Mouse (Mus musculus) heart, adult 8-10 months (tissue): ENCODE results near the gene Rps6kc1. TPM values are rescaled to one million over a fixed set of nuclear protein-coding genes. Genes with fewer than 3 reads are reported as not detected.

Experiments
- DNase-seq: peaks from one replicate; pipeline ENCODE4 v3.0.0; 2022; ENCODE audit warnings: low spot score
- total RNA-seq, 4 experiments: library from RNA; stranded (reverse); gene quantifications; 2 replicates each; pipeline ENCODE4 v1.2.4; 2022

Rps6kc1 gene
- total RNA-seq, 4 experiments from 2014 or later: 14.2 to 18.5 (median 17.0) TPM

DNA sequence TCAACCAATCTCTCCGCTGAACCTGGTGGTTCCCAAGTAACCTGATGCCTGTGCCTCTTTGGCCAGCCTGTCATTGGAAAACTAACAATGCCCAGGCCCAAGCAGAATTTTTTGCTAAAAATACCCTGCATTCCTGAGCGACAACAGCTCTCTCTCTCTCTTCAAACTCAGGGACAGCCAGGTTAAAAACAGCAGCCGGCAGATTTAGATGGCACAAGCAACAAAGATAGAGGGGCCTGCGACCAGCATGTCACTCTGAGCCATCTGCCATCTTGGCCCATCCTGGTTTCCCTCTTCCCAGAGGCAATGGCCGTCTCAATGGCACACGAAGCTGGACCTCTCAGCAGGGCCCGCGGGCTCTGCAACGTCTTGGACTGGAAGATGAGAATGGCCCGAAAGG lies 242.5 kb downstream of the Rps6kc1 start:
- DNase-seq: peak; percentile 30

GRCm38 (mm10) chr1:190667821-190668220 lies 243.7 kb downstream of the Rps6kc1 start:
- DNase-seq: no peak

DNA sequence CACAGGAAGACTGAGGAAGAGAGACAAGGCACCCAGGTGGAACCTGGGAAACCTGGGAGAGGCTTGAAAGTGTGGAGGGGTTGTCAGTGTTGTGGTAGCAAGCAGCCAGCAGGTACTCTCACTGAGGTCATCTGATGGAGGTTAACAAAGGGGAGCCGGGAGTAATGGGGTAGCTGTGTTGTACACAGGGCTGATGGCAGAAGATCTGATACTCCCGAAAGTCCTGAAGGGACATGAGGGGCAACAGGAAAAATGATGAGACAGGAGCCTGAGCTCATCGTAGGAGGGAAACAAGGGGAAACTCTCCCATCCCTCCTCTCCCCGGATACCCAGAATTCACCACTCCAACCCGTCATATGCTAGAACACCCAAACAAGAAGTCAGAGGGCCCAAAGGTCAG lies 244.2 kb downstream of the Rps6kc1 start:
- no peak for DNase-seq

DNA sequence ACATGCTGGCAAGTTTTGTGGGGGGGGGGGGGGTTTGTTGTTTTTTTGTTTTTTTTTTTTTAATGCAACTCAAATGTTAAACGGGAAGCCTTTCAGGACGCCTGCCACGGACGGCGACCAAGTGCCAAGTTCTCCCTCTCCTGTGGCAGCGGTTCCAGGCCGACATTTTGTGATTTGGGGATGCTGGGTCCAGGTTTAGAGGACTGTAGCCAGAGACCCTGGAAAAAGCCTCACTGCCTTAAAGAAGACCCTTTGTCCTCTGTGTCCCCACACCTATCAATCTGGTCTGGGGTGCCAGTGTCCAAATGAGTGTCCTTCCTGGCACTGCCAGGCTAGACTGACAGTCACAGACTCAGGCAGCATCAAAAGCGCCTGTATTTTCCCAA lies 246.1 kb downstream of the Rps6kc1 start:
- DNase-seq: no peak

DNA sequence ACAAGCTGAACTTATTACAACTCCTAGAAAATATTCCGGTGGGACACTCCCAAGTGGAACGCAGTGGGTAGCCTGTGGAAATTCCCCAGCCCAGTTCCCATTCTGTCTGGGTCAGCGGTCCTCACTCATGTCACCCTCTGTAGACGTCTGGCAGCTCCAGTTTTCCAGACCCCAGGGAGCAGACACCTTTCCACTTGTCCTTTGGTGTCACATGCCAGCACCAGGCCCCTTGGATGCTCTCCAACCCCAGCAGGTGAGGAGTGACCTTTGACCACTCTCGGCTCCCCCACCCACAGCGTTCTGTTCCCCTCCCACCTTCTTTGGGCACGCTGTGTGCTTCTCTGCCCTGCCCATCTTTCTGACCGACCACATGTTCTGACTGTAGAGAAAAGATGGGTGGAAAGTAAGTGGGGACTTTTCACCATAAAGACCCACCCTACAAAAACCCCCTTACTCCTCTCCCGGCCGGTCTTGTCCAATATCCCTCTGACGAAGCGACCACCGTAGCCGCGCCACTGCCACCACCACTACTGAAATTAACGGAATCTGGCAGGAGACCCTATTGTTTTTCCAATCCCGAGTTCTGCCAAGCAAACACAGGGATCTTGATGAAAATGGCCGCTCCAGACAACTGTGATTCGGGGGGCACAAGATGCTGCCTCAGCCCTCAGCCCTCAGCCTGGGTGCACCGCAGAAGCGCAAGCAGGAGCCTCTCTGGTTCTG lies 246.6 kb downstream of the Rps6kc1 start:
- DNase-seq: no peak

DNA sequence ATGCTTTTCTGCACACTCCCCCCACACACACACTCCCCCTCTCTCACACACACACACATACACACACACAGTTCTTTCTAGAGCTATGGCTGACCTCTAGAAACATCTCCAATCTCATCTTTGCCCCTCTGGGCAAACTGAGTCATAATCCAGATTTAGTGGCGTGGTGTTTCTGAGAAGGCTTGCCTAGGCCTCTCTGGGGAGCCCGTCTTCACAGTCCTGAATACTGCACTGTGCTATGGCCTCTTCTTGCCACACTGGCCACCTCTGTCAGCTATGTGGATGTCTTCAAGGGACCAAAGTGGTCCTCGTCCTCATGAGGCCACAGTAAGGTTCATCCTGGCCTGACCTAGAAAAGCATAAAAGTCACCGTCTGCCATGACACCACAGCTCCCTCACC lies 247.6 kb downstream of the Rps6kc1 start:
- DNase-seq: no peak

GRCm38 (mm10) chr1:190662736-190663135 lies 248.8 kb downstream of the Rps6kc1 start:
- no peak for DNase-seq

- DNase-seq: no peak
These were observed 249.8 kb downstream of the Rps6kc1 start for GRCm38 (mm10) chr1:190661764-190662163.

DNA sequence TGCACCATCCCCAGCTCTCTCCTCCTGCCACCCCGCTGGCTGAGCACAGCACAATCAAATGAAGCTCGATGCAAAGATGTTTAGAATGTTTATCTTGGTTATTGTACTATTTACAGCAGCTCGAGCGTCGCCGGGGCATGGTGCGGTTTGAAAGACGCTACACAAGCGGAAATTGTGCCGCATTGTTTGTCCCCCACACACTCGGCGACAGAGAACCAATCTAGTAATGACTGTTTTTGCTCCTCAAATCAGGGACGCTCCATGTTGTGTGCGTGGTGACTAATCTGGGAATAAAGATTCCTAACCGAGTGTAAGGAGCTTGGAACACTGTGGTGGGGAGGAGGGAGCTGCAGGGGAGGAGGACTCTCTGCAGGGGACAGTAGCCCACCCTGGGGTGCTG lies 250.3 kb downstream of the Rps6kc1 start:
- DNase-seq: no peak

- no peak for DNase-seq
These were observed 251.7 kb downstream of the Rps6kc1 start for GRCm38 (mm10) chr1:190659722-190660502.

GRCm38 (mm10) chr1:190658266-190658665 lies 253.3 kb downstream of the Rps6kc1 start:
- no peak for DNase-seq

DNA sequence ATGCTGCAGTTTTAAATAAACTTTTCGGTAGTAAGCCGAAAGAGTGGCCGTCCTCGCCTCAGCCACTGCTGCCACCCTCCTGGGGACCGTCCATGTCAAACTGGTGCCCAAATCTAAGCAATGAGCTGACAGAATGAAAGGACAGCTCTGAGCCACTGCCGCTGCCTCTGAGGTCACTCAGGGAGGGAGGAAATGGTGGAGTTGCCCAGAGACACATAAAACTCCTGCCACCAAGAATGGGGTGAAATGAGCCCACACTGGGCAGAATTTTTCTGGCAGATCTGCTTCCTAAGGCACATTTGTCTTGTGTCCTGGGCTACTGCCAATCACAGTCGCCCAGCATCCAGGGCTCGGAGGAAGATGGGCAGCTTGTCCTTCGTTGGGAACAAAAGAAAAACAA lies 255.5 kb downstream of the Rps6kc1 start:
- DNase-seq: no peak

DNA sequence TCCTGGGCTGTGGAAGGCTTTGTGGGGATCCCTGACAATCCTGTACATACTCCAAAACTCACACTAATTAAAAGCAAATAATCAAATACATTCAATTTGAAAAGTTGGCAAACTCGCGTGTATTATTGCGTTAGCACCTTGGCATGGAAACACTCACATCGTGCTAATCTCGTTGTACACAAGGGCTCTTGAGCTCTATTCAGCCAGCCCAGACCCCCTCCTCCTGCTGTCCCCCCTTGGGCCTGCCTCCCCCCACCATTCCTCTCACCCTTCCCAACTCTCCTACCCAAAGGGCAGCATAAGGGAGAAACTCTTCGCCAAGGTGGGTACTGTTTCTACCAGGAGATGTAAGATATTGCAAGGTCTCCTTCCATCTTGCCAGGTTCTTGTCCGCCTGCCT lies 255.9 kb downstream of the Rps6kc1 start:
- no peak for DNase-seq

DNA sequence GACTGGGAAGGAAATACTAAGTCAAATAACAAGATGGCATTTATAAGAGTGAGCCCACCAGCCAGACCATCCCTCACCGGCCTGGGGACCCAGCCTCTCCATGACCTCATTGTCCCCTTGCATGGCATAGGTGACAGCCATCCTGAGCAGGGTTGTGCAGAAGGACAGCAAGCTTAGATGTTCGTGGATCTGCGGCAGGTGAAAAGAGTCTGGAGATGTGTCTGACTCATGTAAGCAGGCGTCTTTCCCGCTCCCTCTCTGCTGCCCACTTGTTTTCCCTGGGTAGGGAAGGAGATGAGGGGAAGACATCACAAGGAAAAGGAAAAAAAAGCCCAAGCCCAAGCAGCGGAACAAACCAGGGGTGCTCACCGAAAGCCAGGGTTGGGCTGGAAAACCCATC lies 256.5 kb downstream of the Rps6kc1 start:
- DNase-seq: no peak

DNA sequence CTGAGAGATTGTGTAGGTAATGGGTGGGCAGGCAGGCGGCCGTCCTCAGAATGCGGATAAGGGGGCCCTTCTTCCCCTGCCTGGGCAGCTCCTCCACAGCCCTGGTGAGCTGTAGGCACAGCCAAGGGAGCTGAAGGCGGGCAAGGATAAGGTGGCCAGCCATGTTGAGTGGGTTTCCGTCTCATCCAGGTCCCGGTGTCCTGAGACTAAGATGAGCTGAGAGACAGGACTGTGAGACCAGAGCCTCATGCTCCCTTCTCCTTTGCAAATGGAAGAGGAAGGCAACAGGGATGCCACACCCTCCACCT lies 256.9 kb downstream of the Rps6kc1 start:
- no peak for DNase-seq

GRCm38 (mm10) chr1:190653989-190654693 lies 257.4 kb downstream of the Rps6kc1 start:
- no peak for DNase-seq

GRCm38 (mm10) chr1:190653081-190653480 lies 258.5 kb downstream of the Rps6kc1 start:
- DNase-seq: no peak

Other genes starting within 250 kb of the Rps6kc1 start
- gene Angel2, start 13.3 kb upstream of the Rps6kc1 start, total RNA-seq: 10 to 100 TPM; 24.0 to 30.2 (median 26.4) TPM
- gene Vash2, start 67.5 kb upstream of the Rps6kc1 start, total RNA-seq: 1 to 10 TPM in 1 of 4 experiments, under 1 TPM in 3; 0.08 to 1.0 (median 0.27) TPM
- 1 to 10 TPM; 3.5 to 6.5 (median 4.0) TPM for gene Flvcr1, start 114.4 kb upstream of the Rps6kc1 start, total RNA-seq
- not detected for gene Spata45, start 124.9 kb upstream of the Rps6kc1 start, total RNA-seq
- gene Tatdn3, start 151.2 kb upstream of the Rps6kc1 start, total RNA-seq: 10 to 100 TPM in 3 of 4 experiments, 1 to 10 TPM in 1; 9.6 to 17.8 (median 12.1) TPM
- under 1 TPM; 0.19 to 0.79 (median 0.34) TPM for gene Nsl1, start 151.2 kb upstream of the Rps6kc1 start, total RNA-seq
- under 1 TPM in 3 of 4 experiments, not detected in 1; 0.49 to 0.75 (median 0.69) TPM for gene Batf3, start 186.1 kb upstream of the Rps6kc1 start, total RNA-seq